Mouse (Mus musculus): ENCODE data around the gene Olfr1477.
"Not testable (repeated sequence)": the region's sequence is repeated elsewhere in the genome, so short reads cannot be mapped to it uniquely, and the experiment has no call there.

The Olfr1477 gene

DNA sequence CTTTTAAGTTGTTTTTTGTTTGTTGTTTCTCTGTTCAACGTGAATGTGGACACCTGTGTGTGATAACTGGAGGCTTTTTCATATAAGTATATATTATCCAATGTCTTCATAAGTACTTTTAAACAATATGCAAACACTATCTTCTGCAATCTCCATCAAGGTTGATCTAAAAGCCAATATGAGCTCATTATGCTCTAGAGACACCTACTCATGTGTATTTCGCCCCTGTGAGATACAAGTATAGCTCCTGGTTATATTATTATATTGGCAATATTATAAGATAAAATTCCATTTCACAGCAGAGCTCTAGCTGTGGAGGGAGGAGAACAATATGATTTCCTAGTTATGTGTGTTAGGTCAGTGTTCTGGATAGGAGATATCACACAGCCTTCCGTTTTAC lies at the start of gene Olfr1477:
TSS of gene Olfr1477 (plus strand) at position 301 of the 400 bp plus-strand sequence.
- no peak for DNase-seq (ENCODE audit: low spot score in 2 of 2)

DNA sequence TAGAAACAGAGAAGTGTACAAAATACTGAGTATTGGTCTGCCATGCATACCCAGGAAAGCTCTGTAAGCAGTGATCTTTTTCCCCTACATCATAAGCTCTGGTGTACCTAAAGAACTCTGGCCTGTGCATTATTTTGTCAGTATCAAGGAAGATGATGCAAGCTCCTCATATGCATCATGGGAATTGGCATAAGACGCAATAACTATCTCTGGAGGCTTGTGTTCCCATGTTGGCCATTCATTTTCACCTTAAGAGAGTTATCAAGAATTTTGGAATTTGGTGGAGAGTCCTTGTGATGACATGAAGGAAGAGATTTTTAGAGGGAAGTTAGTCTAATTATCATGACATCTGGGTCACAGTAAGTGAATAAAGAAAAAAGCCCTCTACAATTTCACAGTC lies 44.4 kb upstream of the Olfr1477 start, which contains the start of gene Olfr1472:
TSS of gene Olfr1472 (minus strand) at position 101 of the 400 bp plus-strand sequence.
- DNase-seq (ENCODE audit: low spot score in 2 of 2): no peak

DNA sequence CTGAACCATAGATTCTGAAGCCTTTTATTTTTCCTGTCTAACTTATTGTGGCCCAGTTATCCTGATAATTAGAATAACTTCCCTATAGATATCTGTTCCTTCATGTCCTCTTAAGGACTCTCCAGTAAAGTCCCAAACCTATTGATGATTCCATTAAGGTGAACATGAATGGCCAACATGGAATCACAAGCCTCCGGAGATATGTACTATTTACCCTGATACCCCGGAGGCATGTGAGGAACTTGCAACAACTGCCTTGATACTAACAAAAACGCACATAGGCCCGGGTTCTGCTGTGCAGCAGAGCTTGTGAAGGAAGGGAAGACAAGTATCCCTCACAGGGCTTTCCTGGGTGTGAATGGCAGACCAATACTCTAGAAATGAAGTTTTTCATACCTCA lies 31.1 kb upstream of the Olfr1477 start, which contains the start of gene Olfr1474:
TSS of gene Olfr1474 (plus strand) at position 301 of the 400 bp plus-strand sequence.
- not testable (repeated sequence) for DNase-seq (ENCODE audit: low spot score in 2 of 2)

DNA sequence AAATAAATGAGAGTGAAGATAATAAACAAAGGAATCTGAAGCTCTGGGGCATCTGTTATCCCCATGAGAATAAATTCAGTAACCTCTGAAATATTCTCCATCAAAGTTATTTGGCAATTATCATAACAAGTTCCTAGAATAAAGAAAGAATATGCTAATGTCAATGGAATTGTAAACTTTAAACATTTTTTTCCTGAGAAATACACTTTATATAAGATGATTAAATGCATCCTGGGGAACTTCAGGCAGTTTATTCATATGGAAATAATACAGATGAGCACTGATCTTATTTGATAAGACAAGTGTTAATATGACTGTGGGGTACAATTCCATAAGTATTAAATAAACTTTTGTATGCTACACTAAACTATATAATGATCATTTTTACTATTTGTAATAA lies 20.2 kb upstream of the Olfr1477 start, which contains the start of gene Olfr1475:
TSS of gene Olfr1475 (minus strand) at position 101 of the 400 bp plus-strand sequence.
- no peak for DNase-seq (ENCODE audit: low spot score in 2 of 2)

DNA sequence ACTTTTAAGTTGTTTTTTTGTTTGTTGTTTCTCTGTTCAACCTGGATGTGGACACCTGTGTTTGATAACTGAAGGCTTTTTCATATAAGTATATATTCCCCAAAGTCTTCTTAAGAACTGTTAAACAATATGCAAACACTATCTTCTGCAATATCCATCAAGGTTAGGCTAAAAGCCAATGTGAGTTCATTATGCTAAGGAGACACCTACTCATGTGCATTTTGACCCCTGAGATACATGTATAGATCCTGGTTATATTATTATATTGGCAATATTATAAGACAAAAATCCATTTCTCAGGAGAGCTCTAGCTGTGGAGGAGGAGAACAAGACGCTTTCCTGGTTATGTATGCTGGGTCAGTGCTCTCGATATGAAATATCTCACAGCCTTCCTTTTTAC lies 27.3 kb downstream of the Olfr1477 start, which contains the start of gene Olfr1480:
TSS of gene Olfr1480 (plus strand) at position 301 of the 400 bp plus-strand sequence.
- no peak for DNase-seq (ENCODE audit: low spot score in 2 of 2)
